Mouse (Mus musculus) mouse trophoblast stem cell (cell line): Measurements from ENCODE around the gene Atxn1.

Experiments used
- in situ Hi-C, 2 experiments: fragments of 300-500 bp; cut with MseI, MboI; formaldehyde crosslinking; loops; 2 replicates in 1 of 2; 3 replicates in 1 of 2; pipeline ENCODE4 v1.15.1; 2025

The Atxn1 gene

GRCm38 (mm10) chr13:45775516-45775915 lies 189.3 kb downstream of the Atxn1 start:
- in situ Hi-C loops = no loop called here

- in situ Hi-C loops = no loop called here
These were observed 191.2 kb downstream of the Atxn1 start for GRCm38 (mm10) chr13:45773381-45774168.

- in situ Hi-C loops = no loop called here
These were observed 195.1 kb downstream of the Atxn1 start for GRCm38 (mm10) chr13:45769757-45770156.

- in situ Hi-C loops = no loop called here
These were observed 196.6 kb downstream of the Atxn1 start for GRCm38 (mm10) chr13:45768250-45768649.

GRCm38 (mm10) chr13:45764354-45764753 lies 200.5 kb downstream of the Atxn1 start:
- in situ Hi-C loops = no loop called here

GRCm38 (mm10) chr13:45762278-45762677 lies 202.5 kb downstream of the Atxn1 start:
- in situ Hi-C loops = no loop called here

GRCm38 (mm10) chr13:45754483-45754882 lies 210.3 kb downstream of the Atxn1 start:
- in situ Hi-C loops = no loop called here

- in situ Hi-C loops = no loop called here
These were observed 212.3 kb downstream of the Atxn1 start for GRCm38 (mm10) chr13:45752498-45752897.

- in situ Hi-C loops = no loop called here
These were observed 213.6 kb downstream of the Atxn1 start for GRCm38 (mm10) chr13:45751231-45751630.

GRCm38 (mm10) chr13:45750627-45751026 lies 214.2 kb downstream of the Atxn1 start:
- in situ Hi-C loops = no loop called here

- in situ Hi-C loops = no loop called here
These were observed 214.9 kb downstream of the Atxn1 start for GRCm38 (mm10) chr13:45749937-45750336.

GRCm38 (mm10) chr13:45749222-45749621 lies 215.6 kb downstream of the Atxn1 start:
- in situ Hi-C loops = no loop called here

GRCm38 (mm10) chr13:45748691-45749090 lies 216.1 kb downstream of the Atxn1 start:
- in situ Hi-C loops = no loop called here

- in situ Hi-C loops = no loop called here
These were observed 218.7 kb downstream of the Atxn1 start for GRCm38 (mm10) chr13:45745851-45746773.

- in situ Hi-C loops = no loop called here
These were observed 219.9 kb downstream of the Atxn1 start for GRCm38 (mm10) chr13:45744803-45745432.

- in situ Hi-C loops = no loop called here
These were observed 221.0 kb downstream of the Atxn1 start for GRCm38 (mm10) chr13:45743848-45744247.

- in situ Hi-C loops = no loop called here
These were observed 224.4 kb downstream of the Atxn1 start for GRCm38 (mm10) chr13:45740369-45740768.

- in situ Hi-C loops = no loop called here
These were observed 228.6 kb downstream of the Atxn1 start for GRCm38 (mm10) chr13:45736241-45736640.

GRCm38 (mm10) chr13:45735802-45736201 lies 229.0 kb downstream of the Atxn1 start:
- in situ Hi-C loops = no loop called here

GRCm38 (mm10) chr13:45734531-45734930 lies 230.3 kb downstream of the Atxn1 start:
- in situ Hi-C loops = no loop called here

- in situ Hi-C loops = no loop called here
These were observed 232.2 kb downstream of the Atxn1 start for GRCm38 (mm10) chr13:45732590-45732989.

- in situ Hi-C loops = no loop called here
These were observed 237.9 kb downstream of the Atxn1 start for GRCm38 (mm10) chr13:45726917-45727316.
